Mouse (Mus musculus) heart, postnatal 25 days (tissue): ENCODE data around the gene Trarg1. TPM values are rescaled to one million over a fixed set of nuclear protein-coding genes. Genes with fewer than 3 reads are reported as not detected.

ENCODE experiments used
- DNase-seq: peaks from one replicate; pipeline ENCODE4 v3.0.0; 2022; ENCODE audit warnings: low spot score
- intact Hi-C: fragments of 180-260 bp; cut with DNase I; formaldehyde crosslinking; loops from one replicate; pipeline ENCODE4 v1.15.1; 2025
- total RNA-seq, 2 experiments: library from RNA; stranded (reverse); gene quantifications; 2 replicates each; pipeline ENCODE4 v1.2.3; 2021

Trarg1 gene
- total RNA-seq, 2 experiments from 2014 or later = 3.7 to 4.2 TPM

GRCm38 (mm10) chr11:76671871-76672475 is 7.6 kb upstream of the Trarg1 start, which contains the start of gene Bhlha9:
Gene Bhlha9, plus strand, starts transcription at chr11:76672470.
- intact Hi-C loops = no loop called here
- no peak for DNase-seq

DNA sequence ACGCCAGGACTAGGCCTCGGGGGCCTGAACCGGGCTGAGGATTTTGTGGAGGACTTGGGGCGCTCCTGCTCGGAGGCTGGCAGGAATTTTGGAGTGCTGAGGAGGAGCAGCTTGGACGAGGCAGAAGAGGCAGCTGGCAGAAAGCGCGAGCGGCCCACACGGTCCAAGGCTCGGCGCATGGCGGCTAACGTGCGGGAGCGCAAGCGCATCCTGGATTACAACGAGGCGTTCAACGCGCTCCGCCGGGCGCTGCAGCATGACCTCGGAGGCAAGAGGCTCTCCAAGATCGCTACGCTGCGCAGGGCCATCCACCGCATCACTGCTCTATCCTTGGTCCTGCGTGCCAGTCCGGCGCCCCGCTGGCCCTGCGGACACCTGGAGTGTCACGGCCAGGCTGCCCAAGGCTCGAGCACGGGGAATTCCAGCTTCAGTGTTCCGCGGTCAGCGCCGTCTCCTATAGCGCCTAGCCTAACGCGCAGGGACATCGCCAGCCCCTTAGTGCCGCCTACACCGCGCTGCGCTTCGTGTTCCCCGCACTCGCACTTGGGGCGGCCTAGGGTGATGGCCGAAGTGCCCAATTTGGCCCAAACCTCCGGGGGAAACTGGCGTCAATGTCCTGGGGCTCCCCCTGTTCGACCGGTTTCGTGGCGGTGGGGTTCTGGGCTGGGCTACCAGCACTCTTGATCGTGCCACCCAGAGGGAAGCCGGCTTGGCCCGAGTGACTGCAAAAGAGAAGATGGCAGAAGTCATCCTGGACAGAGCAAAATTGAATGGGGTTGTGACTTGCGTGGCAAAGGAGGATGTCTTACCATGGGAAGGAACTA is 6.8 kb upstream of the Trarg1 start:
- intact Hi-C loops = no loop called here
- no peak for DNase-seq

DNA sequence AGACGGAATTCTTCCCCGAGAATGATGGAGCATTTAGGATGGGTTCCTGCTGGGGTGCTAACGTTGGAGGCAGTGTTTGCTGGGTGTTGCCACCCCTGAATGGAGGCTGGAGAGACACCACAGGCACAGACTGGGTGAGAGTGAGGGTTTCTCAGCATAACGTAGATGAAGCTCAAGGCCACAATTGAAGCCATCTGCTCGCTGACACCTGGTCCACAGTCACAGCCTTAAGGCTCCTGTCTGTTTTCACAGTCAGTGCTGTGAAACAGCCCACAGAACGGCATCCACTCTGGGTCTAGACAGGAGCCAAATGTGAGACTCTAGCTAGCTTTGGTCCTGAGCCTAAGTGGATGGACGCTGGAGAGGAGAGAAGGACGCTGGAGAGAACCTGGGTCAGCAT is 5.4 kb upstream of the Trarg1 start:
- DNase-seq = no peak
- intact Hi-C loops = no loop called here

- intact Hi-C loops = loop anchor here (5.0 kb wide), 1 partner anchor 218 kb away; no protein-coding TSS in a partner anchor
Observed at GRCm38 (mm10) chr11:76674704-76675103, 4.9 kb upstream of the Trarg1 start.

DNA sequence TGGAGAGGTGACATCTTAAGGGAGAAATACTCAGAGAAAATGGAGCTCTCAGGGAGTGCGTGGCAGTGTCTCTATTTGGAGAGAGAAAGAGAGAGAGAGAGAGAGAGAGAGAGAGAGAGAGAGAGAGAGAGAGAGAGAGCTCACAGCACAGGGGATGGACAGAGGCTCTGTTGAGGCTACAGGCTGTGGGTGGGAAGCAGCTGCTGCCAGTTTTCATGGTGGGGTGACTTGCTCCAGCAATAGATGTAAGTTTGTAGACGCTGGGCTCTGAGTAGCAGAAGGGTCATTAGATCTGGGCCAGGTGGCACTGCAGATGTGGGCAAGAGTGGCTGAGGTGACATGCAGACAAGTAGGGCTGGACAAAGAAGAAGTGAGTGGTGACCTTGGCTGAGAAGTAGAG is 6.0 kb downstream of the Trarg1 start:
- no peak for DNase-seq
- intact Hi-C loops = no loop called here

More at GRCm38 (mm10) chr11:76674704-76675103, 4.9 kb upstream of the Trarg1 start:
- no peak for DNase-seq

- intact Hi-C loops = no loop called here
- DNase-seq = no peak
Observed at GRCm38 (mm10) chr11:76692096-76692495, 12.5 kb downstream of the Trarg1 start.

GRCm38 (mm10) chr11:76695810-76696209 is 16.2 kb downstream of the Trarg1 start:
- intact Hi-C loops = no loop called here
- no peak for DNase-seq

DNA sequence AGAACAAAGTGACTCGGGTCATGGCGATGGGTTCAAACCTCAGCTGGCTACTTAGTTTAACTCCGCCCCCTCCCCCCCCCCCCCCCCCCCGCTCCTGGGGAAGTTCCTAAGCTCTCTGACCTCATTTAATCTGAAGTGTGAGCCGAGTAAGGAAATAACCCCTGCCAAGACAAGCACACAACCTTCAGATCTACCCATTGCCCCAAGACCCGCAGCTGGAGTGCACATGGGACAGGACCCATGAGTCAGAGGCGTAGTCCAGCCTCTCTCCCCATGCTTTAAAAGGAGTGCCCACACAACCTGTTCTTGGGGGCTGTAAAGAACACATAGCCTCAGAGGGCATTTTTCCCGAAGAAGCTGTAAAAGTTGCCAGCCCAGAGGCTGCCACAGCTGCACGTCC is 20.0 kb downstream of the Trarg1 start:
- DNase-seq = no peak

GRCm38 (mm10) chr11:76707656-76708055 is 28.0 kb downstream of the Trarg1 start:
- intact Hi-C loops = no loop called here
- DNase-seq = no peak

More for the DNA sequence above, 20.0 kb downstream of the Trarg1 start:
- intact Hi-C loops = no loop called here

GRCm38 (mm10) chr11:76708066-76708465 is 28.5 kb downstream of the Trarg1 start:
- DNase-seq = no peak

DNA sequence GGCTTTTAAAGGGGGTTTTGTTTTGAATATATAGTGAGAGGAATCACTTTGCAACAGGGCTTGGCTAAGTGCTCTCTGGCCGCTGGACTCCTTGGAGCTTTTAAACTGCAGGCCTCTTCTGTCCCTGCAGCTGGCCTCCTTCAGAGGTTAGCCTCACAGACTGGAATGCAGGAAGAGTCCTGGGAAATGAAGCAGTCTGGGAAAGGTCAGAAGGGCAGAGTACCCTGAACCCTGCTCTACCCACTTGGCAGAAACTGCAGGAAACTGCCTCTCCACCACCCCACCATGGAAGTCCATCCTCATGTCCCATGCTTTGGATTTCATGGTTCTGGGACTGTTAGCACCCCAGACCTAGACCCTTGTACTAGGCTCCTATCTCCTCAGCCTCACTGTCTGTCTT is 29.3 kb downstream of the Trarg1 start:
- no peak for DNase-seq
- intact Hi-C loops = no loop called here

More at GRCm38 (mm10) chr11:76708066-76708465, 28.5 kb downstream of the Trarg1 start:
- intact Hi-C loops = no loop called here

DNA sequence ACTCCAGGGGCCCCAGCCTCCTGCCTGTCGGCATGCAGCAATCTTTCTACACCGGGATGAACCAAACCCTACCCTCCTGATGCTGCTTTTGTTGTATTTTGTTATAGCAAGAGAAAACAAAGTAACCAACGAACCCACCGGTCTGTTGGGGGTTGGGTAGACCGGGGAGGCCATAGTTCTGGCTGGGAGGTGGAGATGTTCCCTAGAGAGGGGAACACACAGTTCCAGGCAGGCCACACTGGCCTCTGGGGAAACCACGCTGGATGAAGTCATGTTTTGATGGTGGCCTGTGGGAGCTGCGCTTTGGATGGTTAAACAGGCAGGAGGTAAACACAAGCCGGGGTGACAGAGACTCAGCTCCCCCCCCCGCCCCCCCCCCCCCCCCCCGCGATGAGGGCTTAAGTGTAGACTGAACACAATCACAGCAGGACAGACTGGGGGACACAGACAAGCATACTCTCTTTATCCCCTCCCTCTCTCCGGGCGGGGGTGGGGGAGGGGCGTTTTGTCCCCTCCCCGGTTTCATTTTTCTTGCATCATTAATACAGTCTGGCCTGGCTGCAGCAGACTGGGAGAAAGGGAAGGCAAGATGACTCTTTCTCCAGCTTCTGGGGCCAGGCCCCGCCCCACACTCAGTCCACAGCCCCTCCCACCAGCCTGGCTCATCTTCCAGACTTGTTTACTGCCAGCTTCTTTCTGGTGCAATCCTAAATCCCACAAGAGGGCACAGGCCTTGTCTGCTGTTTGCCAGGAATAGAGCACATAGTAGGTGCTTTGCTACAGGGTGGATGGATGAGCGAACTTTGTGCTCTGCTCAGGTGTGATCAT is 30.2 kb downstream of the Trarg1 start:
- DNase-seq = peak; percentile 36
- intact Hi-C loops = no loop called here

- DNase-seq = no peak
- intact Hi-C loops = no loop called here
Observed at GRCm38 (mm10) chr11:76717000-76717399, 37.4 kb downstream of the Trarg1 start.

- DNase-seq = no peak
- intact Hi-C loops = no loop called here
Observed at GRCm38 (mm10) chr11:76723911-76724310, 44.3 kb downstream of the Trarg1 start.

- intact Hi-C loops = no loop called here
- DNase-seq = no peak
Observed at GRCm38 (mm10) chr11:76728093-76728492, 48.5 kb downstream of the Trarg1 start.

GRCm38 (mm10) chr11:76730650-76731049 is 51.0 kb downstream of the Trarg1 start:
- intact Hi-C loops = no loop called here
- DNase-seq = no peak

DNA sequence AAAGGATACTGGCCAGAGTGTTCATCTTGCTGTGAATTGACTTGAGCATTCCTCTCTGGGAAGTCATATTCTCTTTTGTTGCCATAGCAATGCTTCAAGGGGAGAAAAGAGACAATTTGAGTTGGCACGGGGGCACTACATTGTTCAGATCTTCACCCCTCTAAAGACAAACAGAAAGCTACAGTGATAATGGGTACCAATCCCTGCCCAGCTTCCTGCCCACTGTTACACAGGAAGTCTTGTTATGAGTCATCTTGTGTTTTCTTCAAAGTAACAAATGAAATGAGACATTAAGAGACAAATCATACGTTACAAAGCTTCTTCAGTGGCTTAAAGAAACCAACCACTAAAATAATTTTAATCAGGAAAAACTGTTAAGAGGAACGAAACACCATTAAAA is 55.0 kb downstream of the Trarg1 start:
- DNase-seq = no peak
- intact Hi-C loops = no loop called here

GRCm38 (mm10) chr11:76735753-76736324 is 56.2 kb downstream of the Trarg1 start:
- DNase-seq = no peak
- intact Hi-C loops = no loop called here

DNA sequence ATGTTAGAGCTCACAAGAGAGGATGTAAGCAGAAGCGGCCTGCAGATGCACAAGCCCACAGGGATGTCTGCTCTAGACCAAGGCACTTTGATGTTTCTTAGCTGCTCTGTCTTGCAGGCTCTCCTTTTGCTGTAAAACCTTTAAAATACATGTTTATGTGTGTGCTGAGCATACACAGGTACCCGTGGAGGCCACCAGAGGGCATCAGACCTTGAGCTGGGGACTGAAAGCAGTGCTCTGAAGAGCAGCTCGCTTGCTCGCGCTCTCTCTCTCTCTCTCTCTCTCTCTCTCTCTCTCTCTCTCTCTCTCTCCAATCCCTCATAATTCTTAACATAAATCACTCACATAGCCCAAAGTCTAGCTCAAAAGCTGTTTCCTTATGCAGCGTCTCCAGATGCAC is 59.5 kb downstream of the Trarg1 start:
- intact Hi-C loops = no loop called here
- DNase-seq = no peak

DNA sequence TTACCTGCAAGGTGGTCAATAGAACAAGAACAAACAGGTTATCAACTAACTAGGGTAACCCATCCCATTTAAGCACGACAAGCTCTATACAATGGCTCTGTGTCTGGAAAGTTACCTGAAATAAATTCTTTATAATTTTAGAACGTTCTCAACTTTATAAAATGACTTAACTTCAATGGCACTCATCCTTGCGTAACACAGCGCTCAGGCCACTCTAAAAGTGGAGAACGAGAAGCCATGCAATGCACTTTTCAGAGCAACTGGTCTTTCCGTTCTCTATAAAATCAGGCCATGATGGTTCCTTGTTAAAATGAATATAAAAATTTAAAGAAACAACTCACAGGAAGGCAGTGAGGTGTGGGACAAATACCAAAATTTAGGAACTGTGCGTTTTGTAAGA is 62.9 kb downstream of the Trarg1 start:
- DNase-seq = no peak

More for the DNA sequence above, 62.9 kb downstream of the Trarg1 start:
- intact Hi-C loops = no loop called here
